Mouse (Mus musculus): ENCODE data around the gene Rab20.
"Not testable (repeated sequence)": the region's sequence is repeated elsewhere in the genome, so short reads cannot be mapped to it uniquely, and the experiment has no call there.

Gene Rab20

DNA sequence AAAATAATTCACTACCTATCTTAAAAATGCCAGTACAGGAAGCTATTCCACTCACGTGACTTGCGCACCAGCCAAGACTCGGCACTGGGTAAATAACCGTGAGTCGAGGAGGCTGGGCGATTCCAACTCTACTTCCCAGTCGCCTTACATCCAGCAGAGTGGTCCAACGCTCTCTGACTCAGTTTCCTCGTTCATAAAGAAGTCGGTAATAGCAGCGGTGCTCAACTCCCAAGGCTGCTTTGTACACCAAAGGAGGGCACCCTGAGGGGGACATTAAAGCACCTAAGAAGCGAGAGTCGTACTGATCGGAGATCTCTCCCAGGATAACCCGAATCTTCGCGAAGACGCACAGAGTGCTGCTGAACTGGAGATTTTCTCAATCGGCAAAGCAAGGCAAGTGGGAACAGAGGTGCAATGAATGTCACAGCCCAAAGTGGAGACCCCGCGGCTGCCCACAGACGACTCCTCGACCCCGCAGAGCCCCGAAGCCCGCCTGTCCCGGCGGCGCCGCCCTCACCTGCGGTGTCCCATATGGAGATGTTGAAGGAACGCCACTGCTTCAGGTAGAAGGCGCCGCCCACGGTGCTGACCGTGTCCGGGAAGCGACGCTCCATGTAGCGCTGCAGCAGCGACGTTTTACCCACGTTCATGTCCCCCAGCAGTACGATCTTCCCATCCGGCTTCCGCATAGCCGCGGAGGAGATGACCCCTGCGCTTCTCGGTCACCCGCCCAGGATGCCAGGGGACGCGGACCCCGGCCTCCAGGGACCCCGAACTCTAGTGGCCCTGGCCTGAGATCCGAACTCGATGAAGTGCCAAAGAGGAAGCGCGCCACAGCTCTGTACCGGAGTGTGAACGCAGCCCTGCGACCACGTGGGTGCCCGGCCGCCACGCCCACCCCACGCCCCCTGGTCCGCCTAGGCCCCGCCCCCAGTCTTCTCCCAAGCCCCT lies at the start of gene Rab20:
Rab20 (minus strand) TSS at position 900 of the 951 bp plus-strand sequence.
- DNase-seq (ENCODE audit: low spot score): peak; percentile 83

- DNase-seq (ENCODE audit: low spot score): no peak
These were observed 44.8 kb upstream of the Rab20 start for GRCm38 (mm10) chr8:11523331-11523730.

- no peak for DNase-seq (ENCODE audit: low spot score)
These were observed 40.2 kb upstream of the Rab20 start for GRCm38 (mm10) chr8:11518676-11519075.

DNA sequence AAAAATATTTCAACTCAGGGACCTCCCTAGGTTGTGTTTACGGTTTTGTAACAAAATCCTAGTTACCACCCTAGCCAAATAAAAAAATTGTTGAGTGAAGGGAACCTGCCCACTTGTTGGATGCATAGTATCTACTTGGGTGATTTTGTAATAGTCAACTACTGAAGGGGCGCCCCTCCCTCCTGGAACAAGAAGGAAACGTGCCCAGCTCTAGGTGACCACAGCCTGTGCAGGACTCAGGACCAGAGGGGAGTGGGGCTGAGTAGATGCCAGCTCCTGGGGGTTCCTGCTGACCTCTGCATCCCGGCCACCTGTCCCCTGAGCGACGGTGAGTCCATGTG lies 39.5 kb upstream of the Rab20 start:
- no peak for DNase-seq (ENCODE audit: low spot score)

DNA sequence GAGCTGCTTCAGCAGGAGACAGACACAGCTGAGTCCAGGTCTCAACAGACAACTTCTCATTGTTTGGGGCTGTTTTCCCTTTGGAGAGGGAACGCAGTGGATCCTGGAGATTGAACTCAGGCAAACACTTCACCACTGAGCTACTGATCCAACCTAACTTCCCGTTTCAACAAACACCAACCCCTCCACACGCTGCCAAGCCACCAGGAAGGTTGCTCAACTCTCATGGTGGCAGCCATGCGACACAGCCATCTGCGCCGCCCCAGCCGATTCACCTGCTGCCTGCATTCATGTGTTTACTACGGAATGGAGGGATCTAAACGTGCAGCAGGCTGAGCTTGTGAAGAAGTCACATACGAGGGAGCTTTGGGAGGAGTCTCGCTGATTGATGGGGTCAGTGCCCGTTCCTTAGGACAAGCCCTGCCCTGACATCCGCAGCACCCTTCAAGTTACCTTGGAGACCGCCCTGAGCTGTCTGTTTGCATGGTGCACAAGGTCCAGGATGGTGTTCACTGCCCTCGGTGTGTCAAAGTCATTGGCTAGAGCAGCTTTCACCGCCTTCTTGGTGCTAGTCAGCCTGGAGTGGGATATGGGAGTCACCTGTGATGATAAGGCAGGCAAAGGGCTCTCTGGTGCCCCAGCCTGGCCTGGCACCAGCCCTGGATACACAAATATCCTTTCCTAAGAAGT lies 39.0 kb upstream of the Rab20 start:
- DNase-seq (ENCODE audit: low spot score): no peak

DNA sequence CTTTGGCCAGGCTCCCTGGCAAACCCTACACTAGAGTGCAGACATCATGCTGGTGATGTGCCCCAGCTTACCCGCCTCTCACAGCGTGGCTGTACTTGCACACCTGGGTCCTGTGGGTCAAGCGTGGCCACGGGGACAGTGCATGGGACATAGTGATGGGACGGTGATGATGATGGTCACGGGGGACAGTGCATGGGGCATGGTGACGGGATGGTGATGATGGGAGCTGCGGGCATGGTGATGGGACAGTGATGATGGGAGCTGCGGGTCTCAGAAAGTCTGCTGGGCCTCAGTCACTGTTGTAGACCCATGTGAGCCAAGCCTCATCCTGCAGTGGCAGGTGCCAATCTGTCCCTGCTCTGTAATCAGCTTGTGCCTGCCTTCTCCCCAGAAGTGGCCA lies 37.8 kb upstream of the Rab20 start:
- DNase-seq (ENCODE audit: low spot score): no peak

- DNase-seq (ENCODE audit: low spot score): no peak
These were observed 34.7 kb upstream of the Rab20 start for GRCm38 (mm10) chr8:11513247-11513646.

DNA sequence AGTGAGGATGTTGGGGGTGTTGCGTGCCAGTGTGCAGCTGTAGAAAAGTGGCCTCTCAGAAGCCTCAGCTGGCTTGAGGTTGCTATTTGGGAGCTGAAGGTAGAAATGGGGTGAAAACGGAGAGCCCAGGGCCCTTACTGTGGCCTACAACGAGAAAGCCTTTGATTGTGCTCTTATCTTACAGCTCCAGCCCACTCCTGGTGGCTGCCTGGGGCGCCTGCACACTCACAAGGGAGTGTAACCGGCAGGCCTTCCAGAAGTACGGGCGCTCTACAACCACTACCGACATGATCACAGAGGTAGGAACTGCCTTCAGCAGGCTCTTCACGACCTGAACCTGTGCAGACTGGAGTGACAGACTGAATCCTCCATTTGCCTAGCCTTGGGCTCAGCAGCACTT lies 34.2 kb upstream of the Rab20 start:
- DNase-seq (ENCODE audit: low spot score): no peak

GRCm38 (mm10) chr8:11510971-11511370 lies 32.5 kb upstream of the Rab20 start:
- DNase-seq (ENCODE audit: low spot score): no peak

GRCm38 (mm10) chr8:11508880-11509279 lies 30.4 kb upstream of the Rab20 start:
- DNase-seq (ENCODE audit: low spot score): no peak

GRCm38 (mm10) chr8:11506802-11507201 lies 28.3 kb upstream of the Rab20 start:
- peak; percentile 59 for DNase-seq (ENCODE audit: low spot score)

DNA sequence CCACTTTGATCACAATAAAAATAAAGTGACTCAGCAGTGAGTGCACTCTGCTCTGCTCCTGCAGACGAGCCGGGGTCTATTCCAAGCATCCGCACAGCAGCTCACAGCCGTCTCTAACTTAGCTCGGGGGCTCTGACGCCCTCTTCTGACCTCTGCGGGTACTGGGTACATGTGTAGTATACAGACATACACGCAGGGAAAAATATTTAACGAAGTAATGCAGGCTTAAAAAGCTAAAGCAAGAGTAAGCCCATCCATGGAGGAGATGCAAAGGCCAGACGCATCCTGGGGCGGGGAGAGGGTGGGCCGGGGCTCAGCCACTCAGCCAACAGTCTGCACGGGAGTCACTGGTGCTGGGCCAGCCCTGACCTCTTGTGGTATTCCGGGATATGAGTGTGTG lies 27.6 kb upstream of the Rab20 start:
- DNase-seq (ENCODE audit: low spot score): no peak

DNA sequence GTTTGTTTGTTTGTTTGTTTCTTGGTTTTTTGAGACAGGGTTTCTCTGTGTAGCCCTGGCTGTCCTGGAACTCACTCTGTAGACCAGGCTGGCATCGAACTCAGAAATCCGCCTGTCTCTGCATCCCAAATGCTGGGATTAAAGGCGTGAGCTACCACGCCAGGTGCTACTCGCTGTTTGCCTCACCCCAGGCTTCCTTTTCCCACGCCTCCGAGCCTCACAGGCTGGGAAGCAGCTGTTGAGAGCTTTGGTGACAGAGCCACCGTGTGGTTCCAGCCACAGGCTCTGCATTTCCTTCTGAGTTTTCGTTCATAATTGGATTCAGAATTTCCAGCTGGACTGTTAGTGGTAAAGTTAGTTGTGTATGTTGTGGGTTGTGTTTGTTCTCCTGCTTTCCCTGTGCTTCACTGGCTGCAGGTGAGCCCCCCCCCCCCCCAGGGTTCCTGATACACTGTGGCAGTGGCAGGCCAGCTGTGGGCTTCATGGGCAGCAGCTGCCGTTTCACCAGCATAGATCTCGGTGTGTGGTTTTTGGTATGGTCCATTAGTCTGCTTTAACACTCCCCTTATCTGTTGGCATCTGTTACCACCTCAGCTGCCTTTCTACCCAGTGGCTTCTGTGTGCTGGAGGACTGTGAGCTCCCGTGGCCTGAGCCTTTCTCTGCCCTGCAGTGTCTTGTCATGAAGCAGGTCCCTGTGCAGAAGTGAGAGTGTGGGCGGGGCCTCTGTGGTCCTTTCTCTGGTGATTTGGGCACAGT lies 25.1 kb upstream of the Rab20 start:
- DNase-seq (ENCODE audit: low spot score): no peak

- DNase-seq (ENCODE audit: low spot score): no peak
These were observed 20.4 kb upstream of the Rab20 start for GRCm38 (mm10) chr8:11498786-11499485.

- DNase-seq (ENCODE audit: low spot score): no peak
These were observed 19.8 kb upstream of the Rab20 start for GRCm38 (mm10) chr8:11498281-11498680.

GRCm38 (mm10) chr8:11497017-11497990 lies 18.8 kb upstream of the Rab20 start, which contains the start of gene Naxd:
Naxd (plus strand) TSS chr8:11497506.
- peak; percentile 91 for DNase-seq (ENCODE audit: low spot score)

GRCm38 (mm10) chr8:11492340-11492739 lies 13.8 kb upstream of the Rab20 start:
- not testable (repeated sequence) for DNase-seq (ENCODE audit: low spot score)

- DNase-seq (ENCODE audit: low spot score): no peak
These were observed 8.7 kb upstream of the Rab20 start for GRCm38 (mm10) chr8:11487229-11487628.

DNA sequence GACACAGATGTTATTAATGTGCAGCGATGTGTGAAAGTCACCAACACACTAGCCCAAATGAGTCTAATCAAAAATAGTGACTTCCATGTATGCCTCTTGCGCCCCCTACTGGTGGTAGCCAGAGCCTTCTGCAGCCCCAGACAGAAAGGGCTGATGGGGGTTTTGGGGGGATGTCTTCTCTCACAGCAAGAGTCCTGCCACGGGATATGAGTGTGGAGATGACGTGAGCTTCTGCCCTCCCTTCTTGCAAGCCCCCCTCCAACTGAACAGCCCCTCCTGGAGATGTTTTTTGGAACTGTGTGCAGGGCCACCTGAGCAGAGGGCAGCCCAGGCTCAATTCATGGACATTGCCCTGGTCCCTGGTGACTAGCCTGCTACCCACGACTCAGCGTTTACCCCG lies 7.6 kb upstream of the Rab20 start:
- peak; percentile 80 for DNase-seq (ENCODE audit: low spot score)

DNA sequence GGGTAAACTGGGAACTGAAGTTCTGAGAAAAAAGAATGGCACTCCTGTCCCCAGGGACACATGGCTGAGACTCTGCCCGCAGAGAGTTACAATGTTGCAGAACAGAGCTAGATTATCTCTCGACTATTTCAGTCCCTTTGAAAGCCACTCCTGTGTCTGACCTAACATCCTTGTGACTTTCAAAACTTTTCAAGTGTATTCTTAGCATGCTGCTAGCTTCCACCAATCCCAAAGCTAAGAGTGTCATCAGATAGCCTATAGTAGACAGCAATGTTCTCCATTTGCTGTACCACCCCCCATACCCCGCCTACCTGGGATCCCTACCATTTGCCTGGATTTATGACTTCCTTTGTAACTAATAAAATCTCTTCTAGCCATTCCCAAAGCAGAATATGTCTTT lies 4.0 kb upstream of the Rab20 start:
- DNase-seq (ENCODE audit: low spot score): no peak

GRCm38 (mm10) chr8:11481876-11482275 lies 3.4 kb upstream of the Rab20 start:
- DNase-seq (ENCODE audit: low spot score): no peak
